Mouse (Mus musculus): ENCODE measurements around the gene Olfr25.

The Olfr25 gene

DNA sequence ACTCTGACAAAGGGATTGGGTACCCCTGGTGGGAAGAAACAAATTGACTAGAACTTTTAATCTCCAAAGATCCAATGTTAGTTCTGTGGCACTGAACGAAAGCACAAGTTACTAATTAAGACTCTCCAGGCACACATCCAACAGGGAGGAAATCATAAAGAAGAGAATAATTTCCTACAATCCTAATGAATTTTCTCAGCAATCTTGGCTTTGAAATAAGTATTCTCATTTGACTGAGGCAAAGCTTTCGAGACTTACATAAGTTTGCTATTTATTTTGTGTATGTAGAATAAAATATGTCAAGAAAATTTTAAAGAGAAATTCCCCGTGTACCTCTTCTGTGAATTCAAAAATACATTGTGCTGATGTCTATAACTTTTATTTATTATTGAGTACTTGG is at the start of gene Olfr25:
Gene Olfr25, plus strand, starts transcription at position 301 of the 400 bp plus-strand sequence.
- no peak for DNase-seq

DNA sequence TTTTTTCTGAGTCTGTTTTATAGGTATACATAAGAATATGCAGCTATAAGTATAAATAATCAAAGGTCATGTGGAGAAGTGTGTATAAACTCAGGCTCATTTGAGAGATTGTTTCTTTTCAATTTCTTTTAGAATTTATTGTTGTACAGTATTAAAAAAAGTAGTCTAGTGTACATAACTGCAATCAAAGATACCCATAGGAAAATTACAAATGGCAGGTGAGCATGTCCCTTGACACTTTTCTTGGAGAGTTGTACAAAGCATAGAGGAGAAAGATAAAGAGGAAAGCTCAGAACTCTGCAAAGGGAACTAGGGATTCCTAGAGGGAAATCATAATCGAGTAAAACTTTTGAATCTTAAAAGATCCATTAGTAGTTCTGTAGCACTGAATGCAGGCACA is 38.1 kb upstream of the Olfr25 start, which contains the start of gene Olfr896-ps1:
Gene Olfr896-ps1, plus strand, starts transcription at position 301 of the 400 bp plus-strand sequence.
- DNase-seq = no peak

DNA sequence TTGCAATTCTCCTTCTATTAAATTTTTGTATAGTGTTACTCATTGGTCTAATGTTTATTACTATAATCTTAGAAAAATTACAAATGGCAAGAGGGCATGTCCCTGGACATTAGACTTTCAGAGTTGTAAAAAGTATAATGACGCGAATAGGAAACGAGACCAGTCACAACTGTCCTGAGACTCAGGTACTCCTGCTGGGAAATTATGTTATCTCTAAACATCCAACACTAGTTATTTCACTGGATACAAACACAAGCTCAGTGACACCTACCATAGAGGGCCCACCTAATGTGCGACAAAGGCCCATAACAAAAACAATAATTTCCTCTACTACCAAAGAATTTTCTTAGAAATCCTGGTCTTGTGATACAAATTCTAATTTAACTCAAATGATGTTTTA is 19.3 kb downstream of the Olfr25 start, which contains the start of gene Olfr898:
Gene Olfr898, plus strand, starts transcription at position 301 of the 400 bp plus-strand sequence.
- DNase-seq = no peak

- DNase-seq = no peak
Measured at GRCm38 (mm10) chr9:38366596-38366995, 37.7 kb downstream of the Olfr25 start, which contains the start of gene Olfr250. Olfr250 (plus strand) TSS chr9:38366896.

DNA sequence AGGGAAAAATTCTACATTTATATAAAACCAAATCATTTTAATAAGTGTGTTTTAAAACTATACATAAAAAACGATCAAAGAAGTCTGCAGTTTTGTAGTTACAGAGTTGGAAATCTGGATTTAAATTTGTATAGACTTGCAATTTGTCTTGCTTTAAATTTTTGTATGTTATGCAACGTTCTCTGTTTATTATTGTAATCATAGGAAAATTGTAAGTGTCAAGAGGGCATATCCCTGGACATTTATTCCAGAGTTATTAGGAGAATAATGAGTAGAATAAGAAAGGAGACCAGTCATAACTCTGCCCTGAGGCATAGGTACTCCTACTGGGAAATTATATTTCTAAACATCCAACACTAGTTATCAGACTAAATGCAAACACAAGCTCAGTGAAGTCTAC is 47.9 kb downstream of the Olfr25 start, which contains the start of gene Olfr251:
Gene Olfr251, plus strand, starts transcription at position 301 of the 400 bp plus-strand sequence.
- DNase-seq = no peak
